Mouse (Mus musculus): ENCODE results near the gene Cacna1s. TPM values are rescaled to one million over a fixed set of nuclear protein-coding genes. Genes with fewer than 3 reads are reported as not detected.
A peak's percentile ranks its signal among the peaks of the same experiment; 100 is the strongest.

Cacna1s gene
- polyA plus RNA-seq, 1 experiment from 2014 or later: 0.06 TPM

DNA sequence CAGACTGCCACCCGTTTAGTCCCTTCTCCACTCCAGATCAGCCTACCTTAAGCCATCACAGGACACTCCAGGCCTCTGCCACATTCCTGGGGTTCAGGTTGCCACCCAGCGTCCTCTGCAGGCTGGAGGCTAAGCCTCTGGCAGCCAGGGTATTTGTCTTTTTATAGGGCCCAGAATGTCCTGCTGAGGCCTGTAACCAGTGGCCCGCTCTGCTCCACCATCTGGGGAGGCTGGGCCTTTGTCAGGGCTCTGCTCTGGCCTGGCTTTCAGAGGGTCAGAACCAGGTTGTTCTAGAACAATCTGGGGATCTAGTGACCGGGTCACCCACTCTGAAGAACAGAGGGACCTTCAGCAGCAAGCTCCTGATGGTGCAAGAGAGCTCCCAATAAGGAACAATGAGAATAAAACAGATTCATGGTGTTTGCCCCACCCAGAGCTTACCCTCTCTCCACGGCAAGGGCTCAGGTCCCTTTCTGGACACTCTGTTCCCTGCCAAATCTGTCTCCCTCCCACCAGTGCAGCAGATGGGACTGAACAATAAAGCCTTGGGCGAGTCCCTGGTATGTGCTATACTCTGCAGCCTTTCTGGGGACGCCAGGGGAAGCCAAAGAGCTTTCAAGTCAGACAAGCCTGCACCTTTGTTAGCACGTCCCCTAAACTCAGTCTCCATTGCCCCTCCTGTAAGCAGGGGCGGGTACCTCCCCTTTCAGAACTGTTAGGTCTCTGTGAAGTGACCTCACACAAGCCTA is 8.7 kb downstream of the Cacna1s start:
- Histone ChIP-seq H3K27me3 (ENCODE audit: low read depth, poor library complexity, severe bottlenecking) (no peaks in the 10 kb centered on the region), H3K36me3 (no peaks in the 10 kb centered on the region), H3K4me1 (peaks cover 5% of the 10 kb centered on the region; the same call in 1 of the 2 replicates), H3K4me3 (no peak overlapping the region), H3K27ac (no peak overlapping the region), H3K9me3 (replicated peaks) (no peaks in the 10 kb centered on the region)
- WGBS: 60% methylated on average over 9 of the region's 9 CpGs
- DNase-seq (ENCODE audit: low spot score): no peak

DNA sequence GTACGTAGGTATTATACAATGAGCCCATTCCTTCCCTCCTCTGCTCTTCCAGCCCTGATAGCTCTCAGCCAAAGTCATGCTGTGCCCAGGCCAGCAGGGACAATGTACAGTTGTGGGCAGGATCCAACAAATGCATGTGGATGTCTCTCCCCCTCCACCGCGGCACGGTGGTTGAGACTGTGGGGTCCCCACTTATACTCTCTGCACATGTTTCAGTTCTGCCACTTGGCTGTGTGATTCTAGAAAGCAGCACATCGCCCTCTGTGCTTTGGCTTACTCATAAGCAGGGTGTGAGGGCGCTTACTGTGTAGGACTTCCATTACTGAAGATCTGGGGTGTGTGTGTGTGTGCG is 9.2 kb downstream of the Cacna1s start:
- peaks cover 5% of the 10 kb centered on the region; the same call in 1 of the 2 replicates for H3K4me1 ChIP-seq
- H3K4me3 ChIP-seq: no peak overlapping the region
- DNase-seq (ENCODE audit: low spot score): no peak
- no peaks in the 10 kb centered on the region for H3K36me3 ChIP-seq
- 90% methylated on average over 7 of the region's 7 CpGs for WGBS
- no peaks in the 10 kb centered on the region for H3K9me3 ChIP-seq (replicated peaks)
- no peaks in the 10 kb centered on the region for H3K27me3 ChIP-seq (ENCODE audit: low read depth, poor library complexity, severe bottlenecking)
- no peak overlapping the region for H3K27ac ChIP-seq

DNA sequence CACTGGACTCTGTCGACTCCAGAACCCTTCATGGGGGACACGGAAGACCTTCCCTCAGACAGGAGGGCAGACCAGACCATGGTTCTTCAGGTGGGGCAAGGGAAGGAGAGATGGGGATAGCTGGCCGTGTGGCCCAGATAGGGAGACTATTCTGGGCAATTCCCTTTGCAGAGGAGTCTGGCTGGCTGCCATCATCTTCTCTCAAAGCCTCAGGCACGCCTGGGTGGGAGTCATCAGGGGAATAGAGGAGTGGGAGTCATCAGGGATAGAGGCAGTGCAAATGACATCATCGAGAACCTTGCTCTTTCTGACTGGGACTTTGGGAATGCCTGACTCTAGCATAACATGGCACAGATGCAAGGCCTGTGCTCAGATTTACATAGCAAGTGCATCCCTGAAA is 11.4 kb downstream of the Cacna1s start:
- no peaks in the 10 kb centered on the region for H3K36me3 ChIP-seq
- H3K27me3 ChIP-seq (ENCODE audit: low read depth, poor library complexity, severe bottlenecking): no peaks in the 10 kb centered on the region
- 75% methylated on average over 5 of the region's 5 CpGs for WGBS
- H3K4me1 ChIP-seq: peaks cover 3% of the 10 kb centered on the region; the same call in 1 of the 2 replicates
- no peaks in the 10 kb centered on the region for H3K9me3 ChIP-seq (replicated peaks)
- no peak for DNase-seq (ENCODE audit: low spot score)
- H3K4me3 ChIP-seq: no peak overlapping the region
- no peak overlapping the region for H3K27ac ChIP-seq

DNA sequence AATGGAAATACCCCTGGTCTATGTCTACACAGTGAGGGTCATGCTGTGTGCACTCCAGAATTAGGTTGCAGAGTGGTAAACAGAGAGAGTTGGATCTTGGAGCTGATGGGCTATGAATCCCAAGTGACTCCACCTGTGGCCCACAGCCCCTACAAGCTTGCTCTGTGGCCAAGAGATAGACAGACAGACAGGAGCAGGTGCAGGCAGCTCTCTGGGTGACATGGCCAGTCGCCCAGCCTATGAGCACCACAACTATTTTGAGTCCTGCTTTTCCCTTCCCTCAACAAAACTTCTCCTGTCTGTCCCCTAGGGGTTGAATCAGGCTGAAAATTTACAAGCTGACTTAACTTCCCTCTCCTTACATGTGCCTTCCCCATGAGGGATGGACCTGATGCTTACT is 14.1 kb downstream of the Cacna1s start:
- 61% methylated on average over 1 of the region's 1 CpGs for WGBS
- no peak for DNase-seq (ENCODE audit: low spot score)
- no peaks in the 10 kb centered on the region for H3K27me3 ChIP-seq (ENCODE audit: low read depth, poor library complexity, severe bottlenecking)
- H3K27ac ChIP-seq: no peak overlapping the region
- H3K36me3 ChIP-seq: no peaks in the 10 kb centered on the region
- H3K4me1 ChIP-seq: no peaks in the 10 kb centered on the region
- no peak overlapping the region for H3K4me3 ChIP-seq
- H3K9me3 ChIP-seq (replicated peaks): no peaks in the 10 kb centered on the region

DNA sequence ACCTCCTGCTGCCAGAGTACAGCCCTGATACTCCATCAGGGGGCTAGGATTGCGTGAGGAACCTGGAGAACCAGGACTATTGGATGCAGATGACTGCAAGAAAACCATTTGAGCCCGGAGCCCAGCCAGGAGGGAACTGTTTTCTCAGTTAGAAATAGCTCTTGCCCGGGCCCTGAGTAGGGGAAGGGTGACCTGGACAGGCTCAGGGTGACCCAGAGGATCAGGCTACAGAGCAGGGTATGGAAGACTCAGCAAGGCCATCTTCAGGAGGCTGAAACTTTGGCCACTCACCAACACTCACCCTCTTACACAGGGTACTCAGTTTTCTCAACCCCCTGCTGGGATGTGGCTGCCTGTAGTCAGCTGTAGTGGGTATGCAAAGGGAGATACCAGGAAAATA is 15.0 kb downstream of the Cacna1s start:
- Histone ChIP-seq H3K9me3 (replicated peaks) (no peaks in the 10 kb centered on the region), H3K36me3 (no peaks in the 10 kb centered on the region), H3K4me1 (no peaks in the 10 kb centered on the region), H3K27me3 (ENCODE audit: low read depth, poor library complexity, severe bottlenecking) (no peaks in the 10 kb centered on the region), H3K27ac (no peak overlapping the region), H3K4me3 (no peak overlapping the region)
- no peak for DNase-seq (ENCODE audit: low spot score)
- 78% methylated on average over 3 of the region's 3 CpGs for WGBS

DNA sequence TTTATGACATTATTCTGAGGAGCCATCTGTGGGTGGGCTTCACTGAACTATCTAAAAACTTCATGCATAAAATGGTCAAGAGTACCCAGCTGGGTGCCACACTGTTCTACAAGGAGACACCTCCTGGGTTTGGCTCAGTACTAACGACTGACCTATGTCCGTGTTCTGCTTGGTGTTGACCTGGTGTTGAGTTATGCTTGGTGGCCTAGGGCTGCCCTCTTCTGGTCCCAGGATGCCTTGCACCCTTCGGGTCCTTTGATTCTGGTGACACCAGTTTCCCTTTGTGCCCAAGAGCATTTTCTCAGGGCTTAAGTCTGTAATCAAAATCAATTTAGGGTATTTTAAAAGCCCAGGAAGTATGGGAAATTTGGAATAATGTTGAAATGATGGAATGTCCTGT is 23.5 kb downstream of the Cacna1s start:
- Histone ChIP-seq H3K27me3 (ENCODE audit: low read depth, poor library complexity, severe bottlenecking) (0 out of 2 replicates have a peak, but pooled peaks cover 5% of the 10 kb centered on the region), H3K27ac (no peak overlapping the region), H3K9me3 (replicated peaks) (no peaks in the 10 kb centered on the region), H3K4me3 (no peak overlapping the region), H3K4me1 (no peaks in the 10 kb centered on the region), H3K36me3 (no peaks in the 10 kb centered on the region)
- WGBS: 8% methylated on average over 3 of the region's 3 CpGs
- DNase-seq (ENCODE audit: low spot score): peak; percentile 39

DNA sequence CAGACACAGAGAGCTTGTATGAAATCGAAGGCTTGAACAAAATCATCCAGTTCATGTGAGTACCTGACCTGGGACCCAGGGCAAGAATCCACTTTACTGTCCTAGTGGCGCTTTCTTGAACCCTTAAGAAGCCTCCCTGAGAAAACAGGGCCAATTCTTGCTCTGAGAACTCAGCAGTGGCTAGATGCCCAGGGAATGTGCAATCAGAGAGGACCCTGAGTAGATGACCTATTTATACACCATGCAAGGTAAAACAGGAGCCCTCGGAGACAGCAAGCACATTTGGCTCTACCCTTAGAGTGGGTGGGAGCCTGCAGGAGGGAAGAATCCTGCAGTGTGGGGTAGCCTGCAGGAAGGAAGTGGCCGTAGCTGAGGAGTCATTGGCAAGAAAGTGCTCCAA is 25.1 kb downstream of the Cacna1s start:
- no peaks in the 10 kb centered on the region for H3K4me1 ChIP-seq
- H3K27ac ChIP-seq: no peak overlapping the region
- H3K36me3 ChIP-seq: no peaks in the 10 kb centered on the region
- H3K4me3 ChIP-seq: no peak overlapping the region
- H3K27me3 ChIP-seq (ENCODE audit: low read depth, poor library complexity, severe bottlenecking): 0 out of 2 replicates have a peak, but pooled peaks cover 5% of the 10 kb centered on the region
- 69% methylated on average over 4 of the region's 4 CpGs for WGBS
- no peaks in the 10 kb centered on the region for H3K9me3 ChIP-seq (replicated peaks)
- DNase-seq (ENCODE audit: low spot score): no peak

DNA sequence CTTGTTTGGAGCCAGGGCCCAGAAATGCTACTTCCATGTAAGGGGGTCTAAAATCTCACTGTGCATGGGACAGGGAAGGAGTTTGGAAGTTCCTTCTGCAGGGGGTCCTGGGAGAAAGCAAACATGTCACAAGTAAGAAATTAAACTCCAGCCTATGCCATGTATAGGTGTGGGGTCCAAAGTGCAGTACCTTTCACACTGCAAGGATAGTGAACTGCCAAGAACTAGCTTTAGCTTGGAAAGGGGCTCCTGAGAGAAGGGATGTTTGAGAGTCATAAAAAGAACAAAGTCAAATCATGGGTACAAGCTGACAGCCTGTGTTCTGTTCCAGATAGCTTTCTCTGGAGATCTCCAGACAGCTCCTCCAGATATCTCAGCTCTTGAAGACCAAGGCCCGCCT is 28.6 kb downstream of the Cacna1s start:
- Histone ChIP-seq H3K36me3 (no peaks in the 10 kb centered on the region), H3K4me1 (no peaks in the 10 kb centered on the region), H3K27me3 (ENCODE audit: low read depth, poor library complexity, severe bottlenecking) (0 out of 2 replicates have a peak, but pooled peaks cover 5% of the 10 kb centered on the region), H3K4me3 (no peak overlapping the region), H3K27ac (no peak overlapping the region), H3K9me3 (replicated peaks) (no peaks in the 10 kb centered on the region)
- WGBS: 92% methylated on average over 1 of the region's 1 CpGs
- no peak for DNase-seq (ENCODE audit: low spot score)

DNA sequence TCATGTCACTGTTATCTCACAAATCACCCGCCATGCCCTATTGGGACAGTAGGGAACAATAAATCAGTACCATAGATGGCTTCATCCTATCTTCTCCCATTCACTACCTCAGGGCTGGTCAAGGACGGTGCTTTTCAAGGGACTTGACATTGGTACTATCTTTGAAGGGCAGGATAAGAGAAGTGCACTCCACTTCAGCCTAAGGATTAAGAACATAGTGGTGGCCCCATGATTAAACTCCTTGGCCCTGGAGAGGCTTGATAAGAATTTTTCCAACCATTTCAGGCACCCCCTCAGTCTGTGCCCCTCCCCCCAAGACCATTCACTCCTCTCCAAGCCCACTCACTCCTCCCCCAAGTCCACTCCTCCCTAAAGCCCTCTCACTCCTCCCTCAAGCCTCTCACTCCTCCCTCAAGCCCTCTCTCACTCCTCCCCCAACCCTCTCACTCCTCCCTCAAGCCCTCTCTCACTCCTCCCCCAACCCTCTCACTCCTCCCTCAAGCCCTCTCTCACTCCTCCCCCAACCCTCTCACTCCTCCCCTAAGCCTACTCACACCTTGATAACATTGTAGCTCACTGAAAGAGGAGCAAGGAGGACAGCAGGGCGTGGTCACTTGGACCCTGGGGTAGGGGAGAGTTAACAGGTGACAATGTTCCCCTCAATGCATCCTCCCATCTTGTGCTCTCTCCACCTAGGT is 33.6 kb downstream of the Cacna1s start:
- no peaks in the 10 kb centered on the region for H3K27me3 ChIP-seq (ENCODE audit: low read depth, poor library complexity, severe bottlenecking)
- 86% methylated on average over 3 of the region's 3 CpGs for WGBS
- no peaks in the 10 kb centered on the region for H3K9me3 ChIP-seq (replicated peaks)
- no peak overlapping the region for H3K4me3 ChIP-seq
- H3K4me1 ChIP-seq: no peaks in the 10 kb centered on the region
- no peaks in the 10 kb centered on the region for H3K36me3 ChIP-seq
- DNase-seq (ENCODE audit: low spot score): no peak
- no peak overlapping the region for H3K27ac ChIP-seq

DNA sequence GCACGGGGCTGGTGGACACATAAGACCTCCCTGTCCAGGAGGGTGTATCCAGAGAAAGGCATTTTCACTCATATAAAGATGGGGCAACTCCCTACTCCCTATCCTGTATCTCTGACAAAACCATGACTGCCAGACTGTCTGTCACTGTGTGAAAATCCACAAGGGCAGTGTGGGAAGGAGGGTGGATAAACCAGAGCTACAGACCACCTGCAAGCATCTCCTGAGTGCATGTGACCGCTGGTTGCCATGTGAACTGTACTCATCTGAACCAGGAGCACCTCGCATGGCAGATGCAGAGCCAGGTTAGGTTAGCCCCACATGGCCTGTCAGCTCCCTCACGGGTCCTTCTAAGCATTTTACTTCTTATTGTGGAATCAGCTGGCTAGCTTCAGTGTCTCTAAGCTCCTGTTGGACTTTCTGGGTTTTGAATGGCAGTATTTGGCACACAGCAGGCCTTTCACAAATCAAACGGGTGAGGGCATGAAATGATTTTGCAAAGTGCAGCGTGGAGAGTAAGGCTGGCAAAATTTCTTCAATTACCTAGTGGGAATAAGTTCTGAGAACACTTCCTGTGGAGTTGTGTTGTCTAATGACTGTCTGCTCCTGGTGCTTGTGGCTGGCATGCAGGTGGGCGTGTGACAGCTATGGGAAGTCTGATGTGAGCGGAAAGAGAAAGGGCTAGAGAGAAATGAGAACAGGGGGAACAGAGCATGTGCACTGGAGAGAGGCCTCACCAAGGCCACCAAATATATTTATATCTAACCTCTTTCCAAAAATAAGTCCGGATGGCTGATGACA is 37.0 kb downstream of the Cacna1s start:
- WGBS: 83% methylated on average over 9 of the region's 9 CpGs

DNA sequence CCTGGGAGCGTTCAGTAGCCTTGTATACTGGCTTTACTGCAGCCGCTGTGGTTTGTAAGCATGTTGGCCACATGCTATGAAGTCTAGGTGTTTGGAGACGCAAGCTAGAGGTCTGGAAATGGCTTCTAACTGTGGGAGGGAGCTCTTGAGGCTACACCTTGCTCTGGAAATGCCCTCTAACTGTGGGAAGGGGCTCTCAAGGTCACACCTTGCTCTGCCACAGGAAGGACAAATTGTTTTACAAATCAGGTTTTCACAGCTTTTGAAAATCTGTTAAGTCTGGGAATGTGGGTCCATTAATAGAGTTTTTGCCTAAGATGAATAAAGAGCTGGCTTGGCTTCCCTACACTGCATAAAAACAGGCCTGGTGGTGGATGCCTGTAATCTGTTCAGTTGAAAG is 41.2 kb downstream of the Cacna1s start:
- 61% methylated on average over 3 of the region's 3 CpGs for WGBS
- Histone ChIP-seq H3K4me3 (no peak overlapping the region), H3K27me3 (ENCODE audit: low read depth, poor library complexity, severe bottlenecking) (no peaks in the 10 kb centered on the region), H3K9me3 (replicated peaks) (no peaks in the 10 kb centered on the region), H3K36me3 (no peaks in the 10 kb centered on the region), H3K4me1 (no peaks in the 10 kb centered on the region), H3K27ac (no peak overlapping the region)
- DNase-seq (ENCODE audit: low spot score): no peak

More for the DNA sequence above, 37.0 kb downstream of the Cacna1s start:
- no peaks in the 10 kb centered on the region for H3K36me3 ChIP-seq
- no peak overlapping the region for H3K27ac ChIP-seq
- H3K4me3 ChIP-seq: no peak overlapping the region
- H3K27me3 ChIP-seq (ENCODE audit: low read depth, poor library complexity, severe bottlenecking): no peaks in the 10 kb centered on the region
- H3K4me1 ChIP-seq: no peaks in the 10 kb centered on the region
- H3K9me3 ChIP-seq (replicated peaks): no peaks in the 10 kb centered on the region
- DNase-seq (ENCODE audit: low spot score): no peak

DNA sequence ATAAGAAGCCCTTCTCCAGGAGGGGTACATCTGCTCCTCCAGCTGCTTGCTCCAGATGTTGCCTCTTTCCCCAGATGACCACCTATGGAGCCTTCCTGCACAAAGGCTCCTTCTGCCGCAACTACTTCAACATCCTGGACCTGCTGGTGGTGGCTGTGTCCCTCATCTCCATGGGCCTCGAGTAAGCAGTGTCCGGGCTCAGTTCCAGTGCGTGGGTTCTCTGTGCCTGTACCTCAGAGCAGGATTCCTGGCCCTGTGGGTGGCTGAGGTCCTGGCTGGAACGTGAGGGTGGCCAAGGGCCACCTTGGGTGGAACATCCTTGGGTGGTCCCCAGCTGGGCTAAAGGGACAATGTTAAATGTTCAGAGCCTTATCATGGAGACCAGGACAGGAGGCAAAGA is 42.3 kb downstream of the Cacna1s start:
- H3K4me1 ChIP-seq: no peaks in the 10 kb centered on the region
- 82% methylated on average over 5 of the region's 5 CpGs for WGBS

DNA sequence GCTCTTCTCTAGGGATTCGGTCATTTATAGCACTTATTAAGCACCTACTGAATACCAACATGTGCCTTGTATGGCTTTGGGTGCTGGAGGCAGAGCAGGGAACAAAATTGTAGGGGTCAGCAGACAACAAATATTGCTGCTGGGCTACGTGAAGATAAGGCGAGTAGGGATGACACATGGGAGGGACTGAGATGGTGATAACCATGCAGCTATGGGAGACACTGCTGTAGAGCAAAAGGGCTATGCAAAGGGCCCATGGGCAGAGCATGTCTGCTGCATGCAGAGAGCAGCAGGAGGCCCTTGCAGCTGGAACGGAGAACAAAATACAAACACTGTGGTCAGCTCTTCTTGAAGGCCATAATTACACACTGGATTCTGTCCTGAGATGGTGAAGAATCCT is 49.5 kb downstream of the Cacna1s start:
- H3K9me3 ChIP-seq (replicated peaks): no peaks in the 10 kb centered on the region
- H3K27ac ChIP-seq: no peak overlapping the region
- DNase-seq (ENCODE audit: low spot score): no peak
- 0 out of 2 replicates have a peak, but pooled peaks cover 5% of the 10 kb centered on the region for H3K27me3 ChIP-seq (ENCODE audit: low read depth, poor library complexity, severe bottlenecking)
- no peak overlapping the region for H3K4me3 ChIP-seq
- 78% methylated on average over 4 of the region's 4 CpGs for WGBS
- H3K36me3 ChIP-seq: no peaks in the 10 kb centered on the region
- peaks cover 17% of the 10 kb centered on the region for H3K4me1 ChIP-seq

More for the DNA sequence above, 42.3 kb downstream of the Cacna1s start:
- H3K27me3 ChIP-seq (ENCODE audit: low read depth, poor library complexity, severe bottlenecking): no peaks in the 10 kb centered on the region
- DNase-seq (ENCODE audit: low spot score): no peak
- no peak overlapping the region for H3K27ac ChIP-seq
- H3K4me3 ChIP-seq: no peak overlapping the region
- H3K9me3 ChIP-seq (replicated peaks): no peaks in the 10 kb centered on the region
- no peaks in the 10 kb centered on the region for H3K36me3 ChIP-seq
